Mouse (Mus musculus) thymus, adult 18-20 months (tissue): ENCODE data around the gene Ptpn6.
"Not testable (repeated sequence)": the region's sequence is repeated elsewhere in the genome, so short reads cannot be mapped to it uniquely, and the experiment has no call there.

Source experiments
- DNase-seq, 2 experiments: peaks; one replicate each; pipeline ENCODE4 v3.0.0; 2022; ENCODE audit warnings: mixed read lengths in 2 of 2

Ptpn6 gene

DNA sequence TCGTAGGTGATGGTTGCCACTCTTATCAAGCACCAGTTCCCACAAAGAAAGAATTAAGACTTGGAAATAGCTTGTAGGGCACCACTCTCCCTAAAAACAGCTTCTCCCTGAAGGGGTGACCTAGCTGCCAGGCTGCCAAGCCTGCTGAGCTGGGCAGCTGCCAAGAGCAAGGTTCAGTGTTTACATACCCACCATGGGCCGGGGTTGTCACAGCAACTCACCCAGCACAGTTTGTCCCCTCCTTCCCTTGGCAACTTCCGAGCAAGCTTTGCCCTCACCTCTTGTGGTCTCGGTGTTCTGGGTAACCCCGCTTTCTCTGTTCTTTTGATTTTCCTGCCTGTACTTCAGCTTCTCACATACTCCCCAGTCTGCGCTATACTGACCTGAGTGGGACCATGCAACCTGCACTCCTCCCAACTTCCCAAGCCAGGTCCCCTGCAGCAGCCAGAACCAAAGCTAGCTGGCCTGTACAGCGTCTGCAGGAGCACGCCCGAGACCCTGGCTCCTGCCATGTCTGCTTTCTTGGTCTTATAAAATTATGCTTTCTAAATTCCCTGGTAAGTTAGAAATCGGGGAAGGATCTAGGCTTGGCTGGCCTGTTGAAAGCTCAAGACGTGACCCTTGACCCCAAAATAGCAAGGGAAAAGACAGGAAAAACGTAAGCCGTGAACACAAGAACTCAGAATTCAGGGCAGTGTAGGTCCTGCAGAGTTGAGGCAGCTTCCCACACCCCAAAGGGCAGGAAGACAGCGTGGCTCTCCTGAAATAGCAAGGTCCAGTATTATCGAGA lies 44.2 kb downstream of the Ptpn6 start:
- DNase-seq = peak; percentile 42 to 69

DNA sequence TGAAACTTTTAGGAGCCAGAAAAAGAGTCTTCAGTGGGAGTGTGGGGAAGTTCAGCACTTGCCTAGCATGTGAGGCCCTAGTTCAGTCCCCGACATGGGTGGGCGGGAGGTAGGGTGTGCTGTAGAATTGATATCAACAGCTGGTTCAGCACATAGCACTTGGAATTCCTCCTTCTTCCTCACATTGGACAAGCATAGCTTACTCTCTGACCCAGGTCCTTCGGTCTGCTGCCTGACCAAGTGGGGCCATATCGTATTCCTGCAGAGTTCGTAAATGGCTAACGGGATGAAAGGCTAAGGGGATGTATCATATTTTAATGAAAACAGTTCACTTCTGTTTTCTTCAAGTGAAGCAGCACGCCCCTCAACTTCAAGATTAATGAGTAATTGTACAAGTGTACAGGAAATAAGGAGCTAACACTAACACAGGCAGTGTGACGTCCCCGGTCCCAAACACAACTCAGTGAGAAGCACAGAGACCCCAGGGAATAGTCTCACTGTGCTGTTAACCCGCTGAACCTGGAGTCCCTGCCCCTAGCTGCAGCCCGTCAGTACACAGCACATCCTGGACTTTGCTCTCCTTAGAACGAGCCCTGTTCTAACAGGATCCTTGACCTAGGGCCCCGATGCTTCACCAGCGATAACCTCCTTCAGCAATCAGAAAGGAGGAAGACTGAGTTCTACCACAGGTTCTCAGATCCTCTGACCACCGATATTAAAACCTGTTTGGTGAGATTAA lies 45.1 kb downstream of the Ptpn6 start:
- DNase-seq = no peak

DNA sequence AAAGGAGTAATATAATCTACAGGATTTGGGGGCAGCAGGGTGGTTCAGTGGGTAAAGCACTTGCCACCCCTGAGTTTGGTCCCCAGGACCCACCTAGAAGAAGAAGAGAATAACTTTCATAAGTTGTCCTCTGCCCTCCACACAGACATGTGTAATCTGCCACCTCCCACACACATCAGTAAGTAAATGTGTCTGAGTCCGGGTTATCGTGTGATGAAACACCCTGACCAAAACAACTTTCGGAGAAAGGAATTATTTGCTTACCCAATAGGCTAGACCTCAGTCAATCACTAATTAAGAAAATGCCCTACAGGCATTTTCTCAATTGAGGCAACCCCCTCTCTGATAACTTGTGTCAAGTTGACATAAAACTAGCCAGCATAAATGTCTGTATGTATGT lies 48.0 kb downstream of the Ptpn6 start:
- no peak for DNase-seq

- DNase-seq = no peak
These were observed 49.5 kb downstream of the Ptpn6 start for GRCm38 (mm10) chr6:124689011-124689410.

GRCm38 (mm10) chr6:124688151-124688758 lies 50.3 kb downstream of the Ptpn6 start:
- DNase-seq = no peak

DNA sequence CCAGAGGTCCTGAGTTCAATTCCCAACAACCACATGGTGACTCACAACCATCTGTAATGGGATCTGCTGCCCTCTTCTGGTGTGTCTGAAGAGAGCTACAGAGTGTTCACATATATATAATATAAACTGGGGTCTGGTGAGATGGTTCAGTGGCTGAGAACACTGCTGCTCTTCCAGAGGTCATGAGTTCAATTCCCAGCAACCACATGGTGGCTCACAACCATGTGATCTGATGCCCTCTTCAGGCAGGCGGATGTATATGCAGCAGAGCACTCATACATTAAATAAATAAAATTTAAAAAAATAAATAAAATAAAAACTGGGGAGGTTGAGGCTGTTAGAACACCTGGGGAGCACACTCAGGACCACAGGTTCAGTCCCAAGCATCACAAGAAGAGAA lies 51.9 kb downstream of the Ptpn6 start:
- DNase-seq = not testable (repeated sequence)

DNA sequence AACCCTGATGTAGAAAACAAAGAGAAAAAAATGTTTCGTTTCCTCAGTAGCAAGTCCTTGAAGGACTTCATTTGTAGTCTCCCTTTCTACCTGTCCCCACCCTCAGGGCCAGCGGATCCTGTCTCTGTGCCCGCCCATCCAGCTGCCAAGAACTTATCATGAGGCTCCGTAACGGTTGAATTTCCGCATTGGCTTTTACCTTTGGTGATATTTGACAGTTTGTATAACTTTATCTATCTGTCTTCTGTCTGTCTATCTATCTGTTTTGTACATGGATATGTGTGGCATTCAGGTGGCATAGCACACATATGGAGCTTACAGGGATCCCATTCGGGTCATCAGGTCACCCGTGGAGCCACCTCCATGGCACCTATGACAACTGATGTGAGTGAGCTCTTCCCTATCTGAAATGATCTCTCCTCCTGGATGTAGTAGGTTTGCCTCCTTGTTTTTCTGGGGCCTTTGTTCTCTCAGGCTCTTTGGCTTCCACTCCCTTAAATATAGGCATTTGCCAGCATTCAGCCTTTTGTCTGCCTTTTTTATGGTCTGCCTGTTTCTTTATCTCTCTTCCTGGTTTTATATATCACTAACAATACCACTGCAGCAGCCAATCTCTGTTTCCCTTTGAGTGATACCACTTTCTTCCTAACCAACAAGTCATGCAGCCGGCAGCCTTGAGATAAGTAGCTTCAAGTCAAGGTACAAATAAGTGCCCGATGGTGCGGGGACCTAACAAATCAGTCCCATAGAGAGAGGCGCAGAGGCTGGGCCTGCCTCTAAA lies 52.7 kb downstream of the Ptpn6 start:
- no peak for DNase-seq

GRCm38 (mm10) chr6:124683591-124684417 lies 54.7 kb downstream of the Ptpn6 start:
- no peak for DNase-seq

GRCm38 (mm10) chr6:124682291-124682690 lies 56.2 kb downstream of the Ptpn6 start:
- DNase-seq = not testable (repeated sequence)

- no peak for DNase-seq
These were observed 59.0 kb downstream of the Ptpn6 start for GRCm38 (mm10) chr6:124679486-124679885.

DNA sequence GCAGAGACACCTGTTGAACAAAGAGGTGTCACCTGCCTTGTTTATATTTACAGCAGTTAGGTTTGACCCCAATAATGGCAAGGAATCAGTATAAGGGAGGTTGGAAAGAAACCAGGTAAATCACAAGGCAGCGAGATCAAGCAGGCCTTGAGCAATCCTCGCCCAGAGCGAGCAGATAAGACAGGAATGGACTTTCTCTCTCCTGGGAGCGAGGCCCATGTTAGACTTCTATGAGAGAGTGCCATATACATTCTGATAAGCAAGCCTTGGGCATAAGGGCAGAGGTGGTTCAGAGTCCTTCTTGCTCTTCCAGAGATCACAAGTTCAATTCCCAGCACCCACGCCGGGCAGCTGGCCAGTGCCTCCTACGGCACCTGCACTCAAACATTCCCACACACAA lies 59.7 kb downstream of the Ptpn6 start:
- no peak for DNase-seq

- DNase-seq = no peak
These were observed 62.3 kb downstream of the Ptpn6 start for GRCm38 (mm10) chr6:124676171-124676570.

GRCm38 (mm10) chr6:124674591-124674990 lies 63.9 kb downstream of the Ptpn6 start:
- DNase-seq = no peak

DNA sequence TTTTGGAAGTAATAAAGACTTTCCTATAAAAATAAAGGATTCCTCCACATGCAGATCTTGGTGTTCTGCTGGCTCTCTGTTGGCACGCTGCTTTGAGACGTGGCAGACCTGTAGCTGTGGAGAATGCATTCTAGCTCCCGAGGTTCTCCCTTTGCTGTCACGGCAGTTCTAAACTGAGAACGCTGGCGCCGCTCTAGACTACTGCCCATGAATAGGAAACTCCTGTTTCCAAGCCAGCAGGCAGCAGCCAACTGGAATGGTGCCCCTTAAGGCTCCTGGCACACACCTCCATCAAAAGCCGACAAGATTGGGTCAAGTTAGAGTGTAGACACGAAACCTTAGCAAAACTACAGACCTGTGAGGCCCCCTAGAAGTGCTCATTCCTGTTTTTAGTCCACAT lies 64.9 kb downstream of the Ptpn6 start:
- no peak for DNase-seq

DNA sequence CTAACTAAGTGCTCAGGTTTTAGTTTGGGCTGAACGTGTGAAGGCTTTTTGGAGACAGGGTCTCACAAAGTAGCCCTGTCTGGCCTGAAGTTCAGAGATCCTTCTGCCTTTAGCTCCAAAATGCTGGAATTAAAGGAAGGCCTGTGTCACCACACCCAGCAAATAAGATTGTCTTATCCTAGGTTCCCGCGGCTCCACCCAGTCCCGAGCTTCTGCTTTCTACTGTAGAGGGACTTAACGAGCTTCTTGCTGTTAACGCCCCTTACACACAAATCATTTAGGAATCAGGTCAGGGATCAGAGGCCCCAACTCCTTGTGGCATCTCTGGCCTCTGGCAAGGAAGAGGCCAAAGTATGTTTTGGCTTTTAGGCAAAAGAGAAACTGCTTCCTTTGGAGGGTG lies 66.4 kb downstream of the Ptpn6 start:
- no peak for DNase-seq
